Mouse (Mus musculus): ENCODE results near the gene Phf13.

Phf13 gene

DNA sequence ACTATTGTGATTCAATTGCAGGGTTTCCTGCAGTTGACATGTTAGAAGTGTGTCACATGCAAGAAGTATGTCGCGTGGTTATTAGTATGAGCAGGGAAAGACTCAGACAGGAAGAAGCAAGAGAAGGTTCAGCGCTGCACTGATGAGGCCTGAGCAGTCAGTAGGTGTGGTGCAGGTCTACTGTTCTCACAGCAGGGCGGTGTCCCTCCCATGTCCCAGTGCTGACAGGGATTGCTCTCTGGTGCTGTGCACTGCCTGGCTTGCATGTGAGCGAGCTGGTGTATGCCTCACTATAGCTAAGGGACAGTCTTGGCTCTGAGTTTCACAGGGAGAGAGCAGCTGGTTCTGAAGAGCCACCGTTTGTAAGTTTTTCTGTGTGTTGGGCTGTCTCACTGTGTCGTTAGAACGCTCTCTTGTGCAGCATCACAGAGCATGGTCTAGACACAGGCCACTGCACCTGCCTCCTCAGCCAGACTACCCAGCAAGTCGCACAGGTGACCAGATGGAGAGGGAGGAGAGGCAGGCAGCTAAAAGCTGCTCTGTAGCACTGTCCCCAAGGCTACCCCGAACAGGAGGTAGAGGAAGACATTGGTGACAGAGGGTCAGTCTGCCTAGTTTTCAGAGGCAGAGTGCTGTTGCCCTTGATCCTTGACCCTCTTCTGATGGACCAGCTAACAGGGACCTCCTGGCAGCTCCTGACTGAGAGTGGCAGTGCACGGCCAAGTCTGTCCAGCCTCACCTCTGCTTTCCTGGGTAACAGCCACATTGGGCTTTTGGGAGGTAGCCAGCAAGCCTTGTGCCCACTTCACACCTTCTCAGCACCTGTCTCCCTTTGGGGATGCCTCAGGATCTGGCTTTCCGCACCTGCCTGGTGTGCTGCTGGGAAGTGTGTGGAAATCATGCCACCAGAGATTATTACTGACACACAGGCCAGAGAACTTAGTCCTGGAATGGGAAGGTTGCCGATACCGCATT, 47.3 kb downstream of the Phf13 start:
- DNase-seq (ENCODE audit: low read depth) = no peak

DNA sequence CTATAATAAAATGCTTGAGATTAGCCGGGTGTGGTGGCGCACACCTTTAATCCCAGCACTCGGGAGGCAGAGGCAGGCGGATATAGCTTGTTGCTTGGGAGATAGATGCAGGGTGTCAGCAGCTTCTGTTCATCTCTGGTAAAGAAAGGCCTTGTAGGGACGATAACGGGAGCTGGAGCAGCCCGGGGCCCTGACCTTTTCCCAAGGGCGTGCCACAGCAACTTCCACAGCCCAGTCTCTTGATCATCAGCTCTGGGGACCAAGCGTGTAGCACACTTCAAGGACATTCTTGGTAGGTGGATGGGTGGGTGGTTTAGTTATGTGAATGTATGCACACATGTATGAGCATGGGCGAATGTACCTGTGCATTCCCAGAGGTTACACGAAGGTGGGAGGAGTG, 49.8 kb downstream of the Phf13 start:
- DNase-seq (ENCODE audit: low read depth) = no peak

Measured in induced T-regulatory cell, adult 2 months (primary cell).